ENCODE assay signal across 12 mouse cellular contexts in the genomic region with DNA sequence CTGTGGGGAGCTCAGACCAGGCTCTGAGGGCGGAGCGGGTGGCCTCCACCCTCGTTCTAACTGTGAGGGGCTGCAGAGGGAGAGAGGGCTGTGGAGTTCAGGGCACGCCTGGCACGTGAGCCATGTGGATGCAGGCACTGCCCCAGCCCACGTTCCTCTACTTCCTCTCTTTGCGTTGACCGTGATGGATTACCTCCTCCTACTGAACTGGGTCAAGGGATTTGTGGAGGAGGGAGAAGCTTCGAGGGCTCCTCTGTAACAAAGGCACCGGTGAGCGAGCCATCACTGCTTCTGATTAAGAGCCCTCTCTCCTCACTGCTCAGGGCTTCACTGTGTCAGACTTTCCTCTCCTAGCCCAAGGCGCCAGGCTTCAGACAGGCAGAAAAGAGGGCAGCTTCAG.
DNase-seq lines count a peak whose midpoint lies in the region; ATAC-seq and TF ChIP-seq lines count a peak whose summit lies in the region.
"Had no signal": no experiment of that assay in that cellular context is flagged by ENCODE, and none has a peak within 500 bp of the region (broad histone marks: within the 10 kb centered on the region; RNA-seq: fewer than 3 reads in every experiment).

No protein-coding gene starts in this region.

- ATAC-seq in kidney, embryonic 14.5 days (ENCODE audit: low FRiP score, low TSS enrichment): peak; percentile 90
- ATAC-seq in G1E (ENCODE audit: extremely low read depth, insufficient number of reproducible peaks, low FRiP score, poor library complexity, severe bottlenecking): no peak
- ATAC-seq in granulocyte monocyte progenitor cell, adult 5-6 weeks (replicated peaks; ENCODE audit: poor library complexity, severe bottlenecking): peak; percentile 56; the same call in 1 of the 2 replicates

- no peaks in the 10 kb centered on the region for H3K4me1 ChIP-seq in kidney, embryonic 14.5 days (ENCODE audit: control insufficient read depth, insufficient read depth, low read length)
- no peaks in the 10 kb centered on the region for H3K4me1 ChIP-seq in kidney, adult 2 months (ENCODE audit: control insufficient read depth, insufficient read depth, low read length)
- no peaks in the 10 kb centered on the region for H3K4me1 ChIP-seq in G1E (ENCODE audit: insufficient read depth, low read depth, low read length)
- H3K4me1 ChIP-seq: hindbrain, embryonic 10.5 days had no signal

- H3K36me3 ChIP-seq in kidney, embryonic 14.5 days (ENCODE audit: control insufficient read depth, insufficient read depth, low read length): no peaks in the 10 kb centered on the region
- no peaks in the 10 kb centered on the region for H3K36me3 ChIP-seq in kidney, adult 2 months (ENCODE audit: control insufficient read depth, insufficient read depth, low read length)
- no peaks in the 10 kb centered on the region for H3K36me3 ChIP-seq in G1E (replicated peaks)
- H3K36me3 ChIP-seq: hindbrain, embryonic 10.5 days; limb, embryonic 13.5 days had no signal

- no peaks in the 10 kb centered on the region for H3K9me3 ChIP-seq in kidney, embryonic 14.5 days (ENCODE audit: control insufficient read depth, low read length)
- peaks cover 79% of the 10 kb centered on the region for H3K9me3 ChIP-seq in G1E (replicated peaks)
- H3K9me3 ChIP-seq: hindbrain, embryonic 10.5 days had no signal

- no peaks in the 10 kb centered on the region for H3K27me3 ChIP-seq in kidney, embryonic 14.5 days (ENCODE audit: control insufficient read depth, insufficient read depth, low read length)
- H3K27me3 ChIP-seq in kidney, adult 2 months (replicated peaks; ENCODE audit: control insufficient read depth, insufficient read depth, low read length): no peaks in the 10 kb centered on the region
- H3K27me3 ChIP-seq in G1E (ENCODE audit: insufficient read depth, low read length): no peaks in the 10 kb centered on the region
- H3K27me3 ChIP-seq: limb, embryonic 13.5 days had no signal

- H3K4me3 ChIP-seq in kidney, embryonic 14.5 days (ENCODE audit: low read length): no peak overlapping the region
- no peak overlapping the region for H3K4me3 ChIP-seq in kidney, adult 2 months (ENCODE audit: insufficient read depth, low read depth, low read length)
- peak overlapping the region; percentile 24; the same call in 1 of the 2 replicates for H3K4me3 ChIP-seq in G1E (ENCODE audit: low read depth, low read length)
- H3K4me3 ChIP-seq: hindbrain, embryonic 10.5 days; limb, embryonic 13.5 days had no signal

- WGBS in kidney, embryonic 14.5 days: 19% methylated on average over 12 of the region's 12 CpGs
- WGBS in kidney, adult 2 months: 21% methylated on average over 12 of the region's 12 CpGs

- no peak for DNase-seq in kidney, adult 2 months
- no peak for DNase-seq in G1E (ENCODE audit: low spot score)
- DNase-seq in adrenal gland, adult 18-20 months (ENCODE audit: low spot score in 2 of 2): peak; percentile 18 to 19
- no peak for DNase-seq in cerebellum, postnatal 14 days
- no peak for DNase-seq in layer of hippocampus, postnatal 10 days (ENCODE audit: low spot score in 2 of 2)
- DNase-seq: gastrocnemius, postnatal 14 days; kidney, adult 8-10 months; right cerebral cortex, postnatal 14 days had no signal

- no peak overlapping the region for H3K27ac ChIP-seq in kidney, embryonic 14.5 days (ENCODE audit: low read depth, low read length)
- no peak overlapping the region for H3K27ac ChIP-seq in kidney, adult 2 months (ENCODE audit: insufficient read depth, low read depth, low read length)
- H3K27ac ChIP-seq: hindbrain, embryonic 10.5 days; limb, embryonic 13.5 days had no signal

- no peak for TF ChIP-seq CTCF in kidney, adult 2 months (conservative IDR thresholded peaks at IDR 0.05; ENCODE audit: insufficient read depth, insufficient read length, low read depth, low read length)
- TF ChIP-seq CTCF in G1E (IDR thresholded peaks at IDR 0.05; ENCODE audit: low read depth, low read length): no peak

- no peak for TF ChIP-seq POLR2A in kidney, adult 2 months (IDR thresholded peaks at IDR 0.05; ENCODE audit: low read depth, low read length)

- no peak overlapping the region for H3K9ac ChIP-seq in kidney, embryonic 14.5 days (ENCODE audit: low read depth, low read length)
- H3K9ac ChIP-seq: limb, embryonic 13.5 days had no signal

- H3K4me2 ChIP-seq in kidney, embryonic 14.5 days (replicated peaks; ENCODE audit: low read depth, low read length): no peak overlapping the region
- H3K4me2 ChIP-seq: limb, embryonic 13.5 days had no signal

Comparison
In these comparisons a context has a peak if more than half of its experiments do, and no peak if none do; other contexts are left out.
1. DNase-seq: peak in adrenal gland, adult 18-20 months (2 of 2); none in kidney, adult 2 months (single experiment), G1E (single experiment), cerebellum, postnatal 14 days (0 of 2) and layer of hippocampus, postnatal 10 days (0 of 2).